Comparison of ENCODE assay signal across 23 mouse cellular contexts in the genomic region with DNA sequence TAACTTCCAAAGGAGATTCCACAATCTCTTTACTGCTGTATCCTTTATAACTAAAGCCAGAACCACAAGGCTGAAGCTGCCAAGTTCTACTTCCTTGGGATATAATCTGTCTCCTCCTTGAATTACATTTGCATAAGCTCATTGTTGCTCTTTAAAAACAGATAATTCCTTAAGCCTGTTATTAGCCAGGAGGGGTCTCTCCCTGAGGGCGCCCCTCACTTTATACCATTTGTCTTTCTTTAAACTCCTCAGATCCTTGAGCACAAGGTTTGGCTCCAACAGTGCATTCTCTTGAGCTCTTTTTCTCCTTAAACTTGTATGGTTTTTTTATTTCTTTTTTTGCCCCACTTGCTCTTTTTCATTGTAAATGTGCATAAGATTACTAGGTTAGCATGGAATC.
"Had no signal": no experiment of that assay in that cellular context is flagged by ENCODE, and none has a peak within 500 bp of the region (broad histone marks: within the 10 kb centered on the region; RNA-seq: fewer than 3 reads in every experiment).

No protein-coding gene starts in this region.

- H3K27ac ChIP-seq: heart, adult 2 months; hindbrain, embryonic 10.5 days; hindbrain, embryonic 12.5 days; hindbrain, embryonic 14.5 days; intestine, embryonic 15.5 days; layer of hippocampus, adult 2 months; left cerebral cortex, adult 2 months; limb, embryonic 13.5 days had no signal

- ATAC-seq: hindbrain, embryonic 16.5 days; inflammation-experienced regulatory T-cells, adult 6 months; intestine, embryonic 15.5 days; intestine, postnatal 0 days had no signal

- H3K4me1 ChIP-seq: hindbrain, embryonic 10.5 days; hindbrain, embryonic 12.5 days; intestine, embryonic 15.5 days; limb, embryonic 13.5 days had no signal

- DNase-seq: gastrocnemius, postnatal 14 days; gastrocnemius, postnatal 36 days; heart, adult 2 months; heart, postnatal 10 days; heart, postnatal 4 days; kidney, adult 18-20 months; kidney, adult 8-10 months; kidney, postnatal 10 days; kidney, postnatal 25 days; kidney, postnatal 4 days; liver had no signal

- H3K9me3 ChIP-seq: heart, embryonic 12.5 days; hindbrain, embryonic 10.5 days; hindbrain, embryonic 12.5 days; intestine, embryonic 15.5 days; limb, embryonic 13.5 days had no signal

- H3K27me3 ChIP-seq: heart, embryonic 12.5 days; hindbrain, embryonic 12.5 days; intestine, embryonic 15.5 days; limb, embryonic 13.5 days had no signal

- H3K36me3 ChIP-seq: heart, embryonic 12.5 days; hindbrain, embryonic 10.5 days; hindbrain, embryonic 12.5 days; intestine, embryonic 15.5 days; limb, embryonic 13.5 days had no signal

- H3K9ac ChIP-seq: heart, embryonic 12.5 days; hindbrain, embryonic 12.5 days; hindbrain, embryonic 14.5 days; intestine, embryonic 15.5 days; limb, embryonic 13.5 days had no signal

- H3K4me3 ChIP-seq: heart, adult 2 months; heart, embryonic 12.5 days; hindbrain, embryonic 10.5 days; hindbrain, embryonic 12.5 days; intestine, embryonic 15.5 days; layer of hippocampus, adult 2 months; left cerebral cortex, adult 2 months; limb, embryonic 13.5 days had no signal

- H3K4me2 ChIP-seq: heart, embryonic 12.5 days; hindbrain, embryonic 12.5 days; hindbrain, embryonic 14.5 days; intestine, embryonic 15.5 days; limb, embryonic 13.5 days; liver, embryonic 11.5 days had no signal
